Mouse (Mus musculus) C2C12 (cell line): ENCODE results near the gene Mecom. TPM values are rescaled to one million over a fixed set of nuclear protein-coding genes. Genes with fewer than 3 reads are reported as not detected.

Source experiments
- H3K27me3 ChIP-seq: one replicate; pipeline ENCODE4 v1.6.1; 2011; ENCODE audit not compliant: control insufficient read depth, insufficient read depth, insufficient read length
- H3K36me3 ChIP-seq: one replicate; pipeline ENCODE4 v1.6.1; 2011; ENCODE audit not compliant: control insufficient read depth, insufficient read depth
- H3K4me3 ChIP-seq: one replicate; pipeline ENCODE4 v1.5.1; 2011; ENCODE audit warnings: mild to moderate bottlenecking, control low read depth; ENCODE audit not compliant: poor library complexity, insufficient read depth, severe bottlenecking
- H3K79me2 ChIP-seq: one replicate; pipeline ENCODE4 v1.6.1; 2011; ENCODE audit not compliant: control insufficient read depth, insufficient read depth
- H3K79me3 ChIP-seq: one replicate; pipeline ENCODE4 v1.6.1; 2011; ENCODE audit warnings: low read depth, control low read depth
- H3ac ChIP-seq: one replicate; pipeline ENCODE3; 2011; ENCODE audit warnings: low read depth; ENCODE audit not compliant: control insufficient read depth, insufficient read length
- CEBPB ChIP-seq: IDR thresholded peaks from one replicate; pipeline ENCODE4 v1.6.1; 2011; ENCODE audit warnings: low read depth, mild to moderate bottlenecking, control low read depth, moderate library complexity
- CTCF ChIP-seq: IDR thresholded peaks from one replicate; pipeline ENCODE4 v1.5.1; 2011; ENCODE audit not compliant: control insufficient read depth, insufficient read depth, insufficient read length
- FOSL1 ChIP-seq: IDR thresholded peaks from one replicate; pipeline ENCODE4 v1.8.0; 2011; ENCODE audit warnings: mild to moderate bottlenecking, low read length; ENCODE audit not compliant: poor library complexity, insufficient read depth, severe bottlenecking
- MAX ChIP-seq: IDR thresholded peaks from one replicate; pipeline ENCODE4 v1.6.1; 2011; ENCODE audit warnings: mild to moderate bottlenecking, control low read depth
- MYOD1 ChIP-seq: IDR thresholded peaks from one replicate; pipeline ENCODE4 v1.6.1; 2011; ENCODE audit warnings: low read depth; ENCODE audit not compliant: control insufficient read depth, insufficient read length
- MYOG ChIP-seq: IDR thresholded peaks from one replicate; pipeline ENCODE4 v1.6.1; 2011; ENCODE audit not compliant: control insufficient read depth, insufficient read length; ENCODE audit errors: extremely low read depth
- USF1 ChIP-seq: IDR thresholded peaks from one replicate; pipeline ENCODE4 v1.6.1; 2011; ENCODE audit warnings: low read depth, mild to moderate bottlenecking, control low read depth, moderate library complexity
- polyA plus RNA-seq: library from polyadenylated mRNA; unstranded; fragments of >200 nt; fragmentation: generic; extraction: Trizol; gene quantifications from one replicate; pipeline ENCODE4 v1.2.1, GENCODE M21; 2012; ENCODE audit warnings: missing spikeins

The Mecom gene
- polyA plus RNA-seq, 1 experiment, result 1.3 TPM

DNA sequence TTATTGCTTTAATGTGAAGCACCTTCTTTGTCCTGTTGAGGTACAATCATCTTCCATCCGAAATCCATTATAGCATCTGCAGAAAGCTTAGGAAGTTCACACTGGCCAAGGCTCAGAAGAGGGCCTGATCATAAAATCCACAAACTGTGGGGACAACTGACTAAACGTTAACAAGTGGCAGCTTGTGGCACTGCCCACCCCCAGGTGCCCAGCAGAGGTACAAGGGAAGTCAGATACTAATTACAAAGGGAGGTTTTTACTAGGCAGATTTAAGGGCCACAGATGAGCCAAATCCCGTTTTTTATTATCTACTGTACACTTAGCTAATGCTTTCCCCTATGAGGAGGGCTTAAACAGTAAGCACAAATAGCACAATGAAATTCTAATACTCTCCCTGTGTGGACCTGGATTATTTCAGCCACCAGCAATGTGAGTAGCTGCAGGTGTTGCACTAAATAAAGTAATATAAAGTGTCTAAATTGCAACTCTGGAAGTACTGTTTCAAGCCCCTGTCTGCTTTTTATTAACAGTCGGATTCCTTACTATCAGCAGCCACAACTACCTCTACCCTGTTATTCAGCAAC lies 443.2 kb downstream of the Mecom start:
- Histone ChIP-seq H3K4me3 (no peak overlapping the region), H3K36me3 (no peaks in the 10 kb centered on the region), H3K79me3 (no peaks in the 10 kb centered on the region), H3K27me3 (no peaks in the 10 kb centered on the region), H3K79me2 (no peaks in the 10 kb centered on the region), H3ac (no peak overlapping the region)
- TF ChIP-seq MYOG (no peak), MYOD1 (no peak), CTCF (no peak), FOSL1 (no peak), MAX (no peak), USF1 (no peak), CEBPB (no peak)

DNA sequence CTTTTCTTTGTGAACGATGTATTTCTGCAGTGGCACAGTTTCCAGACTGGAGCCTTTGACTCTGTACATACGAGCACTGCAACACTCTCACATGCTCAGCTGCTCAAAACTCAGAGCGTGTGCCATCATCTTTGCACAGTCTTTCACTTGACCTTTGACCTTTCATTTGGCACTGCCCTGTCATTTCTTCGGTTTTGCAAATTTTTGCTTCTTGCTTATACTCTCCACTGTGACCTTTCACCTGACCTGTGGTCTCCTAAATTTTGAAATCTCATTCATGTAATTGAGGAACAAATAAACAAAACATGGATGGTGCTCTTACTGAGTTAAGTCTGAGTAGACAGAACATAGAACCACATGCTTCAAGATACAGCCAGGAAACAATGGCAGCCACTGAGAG lies 446.7 kb downstream of the Mecom start:
- H3ac ChIP-seq, result no peak overlapping the region
- H3K36me3 ChIP-seq, result no peaks in the 10 kb centered on the region
- H3K27me3 ChIP-seq, result no peaks in the 10 kb centered on the region
- no peaks in the 10 kb centered on the region for H3K79me2 ChIP-seq
- H3K4me3 ChIP-seq, result no peak overlapping the region
- no peak for TF ChIP-seq FOSL1
- no peak for TF ChIP-seq CTCF
- TF ChIP-seq MYOD1, result no peak
- no peak for TF ChIP-seq MAX
- no peak for TF ChIP-seq USF1
- no peak for TF ChIP-seq MYOG
- no peak for TF ChIP-seq CEBPB
- no peaks in the 10 kb centered on the region for H3K79me3 ChIP-seq

DNA sequence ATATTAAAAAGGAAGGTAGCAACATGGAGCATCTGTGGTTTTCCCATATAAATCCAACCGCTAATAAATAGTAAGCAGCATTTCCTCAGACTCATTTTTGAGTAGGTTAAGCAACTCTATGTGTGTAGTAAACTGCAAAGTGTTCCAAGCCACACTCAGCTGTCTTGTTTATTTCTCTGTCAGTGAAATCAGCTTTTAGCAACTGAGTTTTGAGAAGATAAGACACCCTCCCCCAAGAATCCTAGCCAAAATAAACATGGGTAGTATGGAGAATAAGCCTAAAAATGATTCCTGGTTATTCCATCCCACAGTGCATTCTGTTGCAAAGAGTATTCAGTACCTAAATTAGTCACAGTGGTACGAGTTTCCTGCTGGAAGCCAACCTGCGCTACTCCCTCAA lies 450.1 kb downstream of the Mecom start:
- no peaks in the 10 kb centered on the region for H3K79me3 ChIP-seq
- H3K27me3 ChIP-seq, result no peaks in the 10 kb centered on the region
- no peaks in the 10 kb centered on the region for H3K79me2 ChIP-seq
- H3K4me3 ChIP-seq, result no peak overlapping the region
- H3ac ChIP-seq, result no peak overlapping the region
- H3K36me3 ChIP-seq, result no peaks in the 10 kb centered on the region
- TF ChIP-seq USF1, result no peak
- no peak for TF ChIP-seq FOSL1
- TF ChIP-seq CTCF, result no peak
- TF ChIP-seq CEBPB, result peak; percentile 77
- TF ChIP-seq MYOG, result no peak
- TF ChIP-seq MAX, result no peak
- peak; percentile 33 for TF ChIP-seq MYOD1

DNA sequence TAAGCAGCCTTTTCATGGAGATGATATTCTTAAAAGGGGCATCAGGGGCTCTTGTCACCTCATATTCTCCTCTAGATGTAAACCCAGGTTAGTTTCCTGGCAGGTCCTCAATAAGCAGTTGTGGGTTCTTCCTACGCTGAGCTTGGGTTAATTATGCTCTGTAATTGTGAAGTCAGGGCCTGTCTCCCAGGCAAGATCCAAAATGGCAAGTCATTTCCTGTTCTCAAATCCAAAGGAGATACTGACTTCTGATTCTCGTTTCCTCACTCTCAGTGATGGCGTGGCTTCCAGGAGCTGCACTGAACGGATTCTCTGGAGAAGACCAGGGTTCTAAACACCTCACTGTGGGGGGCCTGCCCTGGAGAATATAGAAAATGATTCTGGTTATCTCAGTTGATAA lies 450.7 kb downstream of the Mecom start:
- H3K79me3 ChIP-seq, result no peaks in the 10 kb centered on the region
- H3K79me2 ChIP-seq, result no peaks in the 10 kb centered on the region
- no peaks in the 10 kb centered on the region for H3K36me3 ChIP-seq
- H3K27me3 ChIP-seq, result no peaks in the 10 kb centered on the region
- H3ac ChIP-seq, result no peak overlapping the region
- TF ChIP-seq CTCF, result no peak
- no peak for TF ChIP-seq FOSL1
- no peak for TF ChIP-seq MAX
- TF ChIP-seq MYOD1, result no peak
- TF ChIP-seq CEBPB, result no peak
- no peak overlapping the region for H3K4me3 ChIP-seq

DNA sequence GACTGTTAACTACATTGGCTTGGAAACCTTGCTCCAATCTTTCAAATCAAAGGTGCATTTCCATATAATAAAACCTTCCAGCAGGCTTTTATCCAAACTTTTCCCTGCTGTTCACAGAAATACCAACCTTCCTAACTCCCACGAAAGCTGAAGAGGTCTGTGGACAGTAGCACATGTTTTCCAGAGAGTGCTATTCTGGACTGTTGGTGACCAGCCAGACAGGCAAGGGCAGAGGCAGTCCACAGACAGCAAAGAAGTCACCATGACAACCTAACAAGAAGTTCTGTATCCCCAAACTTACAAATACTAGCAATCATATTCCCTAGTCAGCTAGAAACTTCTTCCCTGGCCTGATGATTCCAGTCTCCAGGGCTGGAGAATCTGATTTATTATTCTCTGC lies 454.8 kb downstream of the Mecom start:
- TF ChIP-seq MYOD1, result no peak
- no peak for TF ChIP-seq MAX
- no peak for TF ChIP-seq USF1
- no peak for TF ChIP-seq MYOG
- no peak for TF ChIP-seq FOSL1
- TF ChIP-seq CTCF, result no peak
- TF ChIP-seq CEBPB, result no peak
- H3ac ChIP-seq, result no peak overlapping the region
- H3K4me3 ChIP-seq, result no peak overlapping the region
- no peaks in the 10 kb centered on the region for H3K79me2 ChIP-seq
- H3K79me3 ChIP-seq, result no peaks in the 10 kb centered on the region
- H3K27me3 ChIP-seq, result no peaks in the 10 kb centered on the region
- H3K36me3 ChIP-seq, result no peaks in the 10 kb centered on the region

DNA sequence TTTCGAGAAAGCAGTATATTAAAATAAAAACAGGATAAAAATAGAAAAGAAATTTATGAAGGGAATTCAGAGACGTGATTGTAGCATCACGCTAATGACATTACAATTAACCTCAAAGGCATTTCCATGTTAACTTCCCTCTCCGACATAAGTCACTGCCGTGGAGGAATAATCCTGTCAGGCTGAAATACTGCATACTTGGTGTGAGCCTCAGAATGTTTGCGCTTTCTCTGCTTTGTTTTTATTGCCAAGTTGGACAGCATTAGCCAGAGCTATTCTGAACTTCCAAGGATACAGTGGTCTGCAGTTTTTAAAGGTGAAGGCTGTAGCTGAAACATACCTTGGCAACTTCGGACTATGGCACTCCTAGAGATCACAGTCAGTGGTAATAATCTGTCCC lies 455.3 kb downstream of the Mecom start:
- no peak for TF ChIP-seq CEBPB
- no peak for TF ChIP-seq MAX
- TF ChIP-seq MYOD1, result no peak
- no peak for TF ChIP-seq FOSL1
- no peak for TF ChIP-seq MYOG
- TF ChIP-seq USF1, result no peak
- no peak for TF ChIP-seq CTCF
- no peaks in the 10 kb centered on the region for H3K36me3 ChIP-seq
- H3K27me3 ChIP-seq, result no peaks in the 10 kb centered on the region

More for the DNA sequence above, 455.3 kb downstream of the Mecom start:
- no peak overlapping the region for H3ac ChIP-seq
- no peaks in the 10 kb centered on the region for H3K79me2 ChIP-seq
- H3K4me3 ChIP-seq, result no peak overlapping the region
- no peaks in the 10 kb centered on the region for H3K79me3 ChIP-seq
